Mouse (Mus musculus) left cerebral cortex, adult 11 months (tissue): ENCODE results near the gene Noct.
"Not testable (repeated sequence)": the region's sequence is repeated elsewhere in the genome, so short reads cannot be mapped to it uniquely, and the experiment has no call there.

ENCODE experiments used
- DNase-seq: peaks from one replicate; pipeline ENCODE4 v3.0.0; 2022; ENCODE audit warnings: low spot score

Noct gene

DNA sequence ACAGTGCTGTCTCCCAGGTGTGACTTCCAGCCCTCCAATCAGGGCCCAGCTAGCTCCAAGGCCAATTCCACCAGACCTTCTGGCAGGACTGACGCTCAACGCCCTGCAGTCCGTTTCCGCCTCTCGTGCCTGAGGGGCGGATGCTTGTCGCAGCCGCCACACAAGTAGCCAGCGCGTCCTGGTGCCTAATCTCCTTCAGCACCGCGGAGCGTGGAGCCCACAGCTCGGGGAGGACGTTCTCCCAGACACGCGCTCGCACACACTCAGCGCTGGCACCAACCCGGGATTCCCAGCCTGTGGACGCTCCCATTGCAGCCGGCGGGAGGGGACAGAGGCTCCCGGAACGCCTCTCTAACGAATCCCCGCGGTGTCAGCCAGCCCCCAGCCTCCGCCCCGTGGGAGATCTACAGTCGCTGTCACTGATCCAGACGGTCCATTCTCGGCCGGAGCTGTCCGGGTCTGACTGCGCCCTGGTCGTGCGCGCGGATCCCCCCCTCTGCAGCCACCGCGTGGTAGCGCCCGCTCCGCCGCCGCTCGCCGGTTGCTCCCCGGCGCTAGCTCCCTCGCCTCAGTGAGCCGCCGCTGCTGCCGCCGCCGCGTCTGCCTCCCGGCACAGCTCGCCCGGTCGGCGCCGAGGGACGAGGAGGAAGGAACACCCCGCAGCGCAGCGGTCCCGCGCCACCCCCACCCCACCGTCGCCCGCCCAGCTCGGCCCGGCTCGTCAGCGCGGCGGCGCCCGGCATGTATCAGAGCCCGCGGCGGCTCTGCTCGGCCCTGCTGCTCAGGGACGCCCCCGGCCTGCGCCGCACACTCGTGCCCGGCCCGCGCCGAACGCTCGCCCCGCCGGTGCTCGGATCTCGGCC lies at the start of gene Noct:
Gene Noct, plus strand, starts transcription at position 85 of the 863 bp plus-strand sequence.
- peak; percentile 83 for DNase-seq

GRCm38 (mm10) chr3:51178158-51178557 lies 46.1 kb upstream of the Noct start:
- DNase-seq: no peak

GRCm38 (mm10) chr3:51179460-51180146 lies 44.6 kb upstream of the Noct start:
- no peak for DNase-seq

DNA sequence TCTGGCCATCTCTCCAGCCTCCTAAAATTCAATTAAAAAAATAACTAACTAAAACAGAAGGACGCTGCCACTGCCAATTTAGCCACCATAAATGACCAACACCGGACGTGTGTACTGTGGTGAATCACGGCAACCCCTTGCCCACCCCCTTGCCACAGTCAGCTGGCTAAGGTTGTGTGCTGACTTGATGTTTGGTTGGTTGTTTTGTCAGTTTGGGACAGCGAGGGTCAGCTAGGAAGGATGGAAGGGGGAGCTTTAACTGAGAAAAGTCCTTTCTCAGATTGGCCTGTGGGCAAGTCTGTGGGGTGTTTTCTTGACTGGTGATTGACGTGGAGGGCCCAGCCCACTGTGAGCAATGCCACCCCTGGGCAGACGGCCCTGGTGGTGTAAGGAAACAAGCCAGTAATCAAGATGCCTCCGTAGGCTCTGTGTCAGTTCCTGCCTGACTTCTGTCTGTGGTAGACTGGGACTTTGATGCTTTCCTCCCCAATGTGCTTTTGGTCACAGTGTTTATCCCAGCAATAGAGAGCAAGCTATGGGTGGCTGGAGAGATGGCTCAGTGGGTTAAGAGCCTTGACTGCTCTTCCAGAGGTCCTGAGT lies 43.8 kb upstream of the Noct start:
- DNase-seq: no peak

DNA sequence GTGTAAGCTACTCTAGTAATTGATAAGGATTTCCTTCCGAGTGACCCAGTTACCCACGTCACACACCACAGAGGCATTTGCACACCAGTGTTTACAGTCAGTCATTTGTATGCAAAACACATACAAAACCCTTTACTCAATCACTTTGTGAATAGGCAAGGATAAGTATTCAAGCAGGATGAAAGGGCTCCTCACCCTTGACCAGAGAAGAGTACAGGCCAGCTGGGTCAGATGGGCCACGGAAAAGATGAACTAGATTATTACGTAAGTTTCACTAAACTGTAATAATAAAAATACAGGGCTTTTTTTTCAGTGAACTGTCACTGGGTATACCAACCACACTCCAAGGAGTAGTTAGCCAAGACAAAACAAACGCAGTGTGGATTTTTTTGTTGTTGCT lies 41.8 kb upstream of the Noct start:
- no peak for DNase-seq

DNA sequence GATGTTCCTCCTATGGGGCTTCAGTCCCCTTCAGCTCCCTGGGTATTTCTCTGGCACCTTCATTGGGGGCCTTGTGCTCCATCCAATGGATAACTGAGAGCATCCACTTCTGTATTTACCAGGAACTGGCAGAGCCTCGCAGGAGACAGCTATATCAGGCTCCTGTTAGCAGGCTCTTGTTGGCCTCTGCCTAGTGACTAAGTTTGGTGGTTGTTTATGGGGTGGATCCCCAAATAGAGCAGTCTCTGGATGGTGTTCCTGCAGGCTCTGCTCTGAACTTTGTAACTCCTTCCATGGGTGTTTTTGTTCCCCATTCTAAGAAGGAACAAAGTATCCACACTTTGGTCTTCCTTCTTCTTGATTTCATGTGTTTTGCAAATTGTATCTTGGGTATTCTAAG lies 40.7 kb upstream of the Noct start:
- not testable (repeated sequence) for DNase-seq

DNA sequence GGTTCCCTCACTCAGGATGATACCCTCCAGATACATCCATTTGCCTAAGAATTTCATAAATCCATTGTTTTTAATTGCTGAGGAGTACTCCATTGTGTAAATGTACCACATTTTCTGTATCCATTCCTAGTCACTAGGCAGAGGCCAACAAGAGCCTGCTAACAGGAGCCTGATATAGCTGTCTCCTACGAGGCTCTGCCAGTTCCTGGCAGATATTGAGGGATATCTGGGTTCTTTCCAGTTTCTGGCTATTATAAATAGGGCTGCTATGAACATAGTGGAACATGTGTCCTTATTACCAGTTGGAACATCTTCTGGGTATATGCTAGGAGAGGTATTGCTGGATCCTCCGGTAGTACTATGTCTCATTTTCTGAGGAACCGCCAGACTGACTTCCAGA lies 40.3 kb upstream of the Noct start:
- not testable (repeated sequence) for DNase-seq

- DNase-seq: no peak
Observed at GRCm38 (mm10) chr3:51184715-51185114, 39.5 kb upstream of the Noct start.

DNA sequence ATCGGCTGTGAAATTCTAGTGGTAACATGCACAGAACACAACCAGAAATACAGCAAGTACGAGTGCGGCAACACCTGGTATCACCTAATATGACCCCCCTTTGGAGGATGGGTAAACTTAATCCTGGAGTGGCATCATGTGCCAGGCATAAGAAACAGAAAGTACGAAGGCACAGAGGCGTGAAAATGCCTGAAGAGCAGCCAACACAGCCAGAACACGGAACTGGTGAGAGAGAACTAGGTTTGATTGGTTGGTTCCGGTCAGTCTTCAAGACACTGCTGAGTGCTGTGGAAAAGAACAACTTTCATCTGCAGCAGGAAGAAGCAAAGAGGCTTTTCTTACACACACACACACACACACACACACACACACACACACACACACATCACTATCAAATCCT lies 38.8 kb upstream of the Noct start:
- no peak for DNase-seq

DNA sequence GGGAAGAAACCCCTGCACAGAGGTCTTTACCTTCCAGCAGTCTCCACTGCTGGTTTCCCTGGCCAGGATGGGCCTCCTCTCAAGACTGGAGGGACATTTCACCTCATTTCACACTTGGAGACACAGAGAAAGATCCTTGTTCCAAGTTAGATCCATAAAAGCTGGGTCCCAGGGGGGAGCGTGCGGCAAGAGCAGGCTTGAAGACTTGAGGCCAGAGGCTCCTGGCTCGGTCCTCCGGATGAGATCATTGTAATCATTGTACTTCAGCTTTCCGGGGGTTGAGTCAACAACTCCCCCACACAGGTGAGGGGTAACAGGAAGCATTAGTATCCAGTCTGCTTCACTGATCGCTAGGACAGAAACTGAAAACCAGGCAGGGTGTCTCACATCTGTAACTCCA lies 30.2 kb upstream of the Noct start:
- no peak for DNase-seq

- DNase-seq: peak; percentile 81
Observed at GRCm38 (mm10) chr3:51195321-51195720, 28.9 kb upstream of the Noct start.

GRCm38 (mm10) chr3:51195736-51196135 lies 28.5 kb upstream of the Noct start:
- DNase-seq: no peak

GRCm38 (mm10) chr3:51196724-51197111 lies 27.5 kb upstream of the Noct start:
- DNase-seq: no peak

- DNase-seq: no peak
Observed at GRCm38 (mm10) chr3:51197112-51197731, 27.0 kb upstream of the Noct start.

GRCm38 (mm10) chr3:51198291-51198690 lies 26.0 kb upstream of the Noct start:
- DNase-seq: no peak

DNA sequence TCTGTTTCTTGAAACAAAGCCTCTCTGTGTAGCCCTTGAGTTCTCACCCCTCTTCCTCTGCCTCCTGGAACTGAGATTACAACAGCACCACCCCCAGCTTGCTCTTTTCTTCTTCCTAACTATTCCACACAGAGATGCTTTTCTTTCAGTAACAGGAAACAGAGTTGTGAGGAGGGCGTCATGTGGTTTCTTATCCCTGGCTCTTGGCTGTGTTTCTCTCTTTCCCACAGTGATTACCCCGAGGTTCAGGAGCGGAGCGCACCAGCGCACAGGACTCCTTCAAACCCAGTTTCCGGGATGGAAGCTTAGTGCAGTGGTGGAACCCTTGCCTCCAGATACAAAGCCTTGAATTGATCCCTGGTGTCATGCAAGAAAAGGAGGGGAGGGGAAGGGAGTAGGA lies 25.1 kb upstream of the Noct start:
- no peak for DNase-seq

- no peak for DNase-seq
Observed at GRCm38 (mm10) chr3:51200311-51200710, 23.9 kb upstream of the Noct start.

DNA sequence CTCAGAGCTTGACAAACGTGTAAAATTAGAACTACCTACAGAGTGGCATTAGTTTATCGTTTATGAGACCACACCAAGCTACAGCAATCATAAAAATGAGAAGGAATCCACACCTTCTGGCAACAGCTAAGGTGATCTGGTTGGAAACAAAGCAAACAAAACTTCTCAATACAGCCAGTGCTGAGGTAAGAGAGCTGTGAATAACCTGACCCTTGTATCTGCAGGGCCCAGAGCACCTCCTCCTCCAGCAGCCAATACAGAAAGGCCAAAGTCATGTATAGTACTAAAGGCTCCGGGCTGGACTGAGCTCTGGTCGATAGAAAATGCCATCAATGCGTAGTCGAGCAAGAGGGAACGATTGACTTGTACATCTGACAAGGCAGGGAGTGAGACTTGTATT lies 23.4 kb upstream of the Noct start:
- no peak for DNase-seq

DNA sequence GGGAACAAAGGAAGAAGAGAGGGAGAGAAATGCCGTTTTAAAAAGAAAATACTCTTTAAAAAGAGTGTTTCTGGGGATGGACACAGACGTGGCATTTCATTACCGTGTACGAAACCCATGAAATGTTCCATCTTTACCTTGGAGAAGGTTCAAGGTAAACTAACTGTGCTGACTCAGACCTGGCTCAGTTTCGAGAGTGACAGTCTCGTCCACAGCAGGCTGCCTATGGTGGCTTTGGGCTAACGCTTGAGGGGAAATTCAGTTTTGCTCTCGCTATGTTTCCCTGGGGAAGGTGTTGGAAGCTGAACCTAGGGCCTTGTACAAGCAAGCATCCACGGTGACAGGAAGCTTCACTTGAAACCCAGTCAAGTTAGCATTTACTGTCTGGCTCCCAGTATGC lies 22.3 kb upstream of the Noct start:
- no peak for DNase-seq

DNA sequence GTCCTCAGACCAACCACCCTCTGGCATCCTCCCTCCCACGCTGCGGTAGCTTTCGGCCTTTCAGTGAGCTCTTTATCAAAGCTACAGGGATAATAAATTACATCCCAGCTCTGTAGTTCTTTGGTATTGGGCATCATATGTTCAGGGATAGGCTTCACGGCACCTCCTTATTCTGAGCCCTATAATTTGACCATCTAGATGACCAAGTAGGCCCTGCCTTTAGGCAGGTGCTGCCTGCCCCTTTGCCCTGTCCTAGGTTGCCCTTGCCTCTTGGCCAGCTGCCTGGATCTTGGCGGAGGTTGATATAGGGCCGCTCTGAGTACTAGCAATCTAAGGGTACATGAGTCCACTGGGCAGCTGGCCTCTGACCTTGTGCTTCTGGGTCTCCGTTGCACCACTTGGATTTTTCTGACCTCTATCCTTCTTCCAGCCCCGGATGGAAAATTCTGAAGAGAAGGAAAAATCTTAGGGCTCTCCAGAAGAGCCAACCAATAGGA lies 21.7 kb upstream of the Noct start:
- DNase-seq: no peak

DNA sequence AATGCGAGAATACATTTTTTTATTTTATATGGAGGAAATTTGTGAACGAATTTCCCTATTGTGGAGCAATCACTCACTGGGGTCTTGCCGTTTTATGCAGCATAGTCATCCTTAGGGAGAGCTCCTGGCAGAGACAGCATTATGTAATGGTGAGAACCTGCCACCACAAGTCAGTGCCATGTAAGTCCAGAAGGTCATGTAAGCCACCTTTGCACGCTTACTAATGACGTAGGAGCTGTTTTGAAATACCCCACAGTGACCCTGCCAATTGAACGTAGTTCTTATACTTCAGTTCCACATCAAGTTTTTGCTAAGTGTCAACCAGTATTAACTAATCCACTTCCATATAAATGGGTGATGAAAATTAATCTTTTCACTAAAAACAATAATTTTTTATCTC lies 20.3 kb upstream of the Noct start:
- no peak for DNase-seq

- DNase-seq: no peak
Observed at GRCm38 (mm10) chr3:51204441-51204840, 19.8 kb upstream of the Noct start.

GRCm38 (mm10) chr3:51204897-51205296 lies 19.4 kb upstream of the Noct start:
- no peak for DNase-seq
